Mouse (Mus musculus): ENCODE data around the gene Plekhh2. TPM values are rescaled to one million over a fixed set of nuclear protein-coding genes. Genes with fewer than 3 reads are reported as not detected.
A peak's percentile ranks its signal among the peaks of the same experiment; 100 is the strongest.
"Not testable (repeated sequence)": the region's sequence is repeated elsewhere in the genome, so short reads cannot be mapped to it uniquely, and the experiment has no call there.

Gene Plekhh2
- polyA plus RNA-seq, 1 experiment, result 4.9 TPM

DNA sequence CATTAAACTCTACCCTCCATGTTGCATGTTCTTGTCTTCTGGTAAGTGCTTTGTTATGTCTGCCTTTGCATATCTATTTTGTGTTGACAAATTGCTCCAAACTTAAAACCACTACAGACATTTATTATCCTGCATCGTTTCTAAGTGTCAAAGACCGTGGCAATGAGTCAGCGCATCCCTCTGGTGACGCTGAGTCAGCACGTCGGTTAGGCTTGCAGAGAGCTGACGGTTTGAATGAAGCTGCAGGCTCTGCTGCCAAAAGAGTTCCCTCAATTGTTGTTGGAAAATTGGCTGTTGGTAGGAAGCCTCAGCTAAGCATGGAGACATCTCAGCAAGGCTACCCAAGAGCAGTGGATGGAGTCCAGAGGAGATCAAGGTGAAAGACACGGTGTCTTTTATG, 28.9 kb downstream of the Plekhh2 start:
- no peak for DNase-seq (ENCODE audit: low read depth)
- TF ChIP-seq POLR2A (IDR thresholded peaks at IDR 0.05; ENCODE audit: borderline replicate concordance, extremely low read depth, insufficient read depth, insufficient read length, poor library complexity, severe bottlenecking) (no peak), CTCF (IDR thresholded peaks at IDR 0.05; ENCODE audit: borderline replicate concordance, extremely low read depth, insufficient read depth, insufficient read length) (no peak)

DNA sequence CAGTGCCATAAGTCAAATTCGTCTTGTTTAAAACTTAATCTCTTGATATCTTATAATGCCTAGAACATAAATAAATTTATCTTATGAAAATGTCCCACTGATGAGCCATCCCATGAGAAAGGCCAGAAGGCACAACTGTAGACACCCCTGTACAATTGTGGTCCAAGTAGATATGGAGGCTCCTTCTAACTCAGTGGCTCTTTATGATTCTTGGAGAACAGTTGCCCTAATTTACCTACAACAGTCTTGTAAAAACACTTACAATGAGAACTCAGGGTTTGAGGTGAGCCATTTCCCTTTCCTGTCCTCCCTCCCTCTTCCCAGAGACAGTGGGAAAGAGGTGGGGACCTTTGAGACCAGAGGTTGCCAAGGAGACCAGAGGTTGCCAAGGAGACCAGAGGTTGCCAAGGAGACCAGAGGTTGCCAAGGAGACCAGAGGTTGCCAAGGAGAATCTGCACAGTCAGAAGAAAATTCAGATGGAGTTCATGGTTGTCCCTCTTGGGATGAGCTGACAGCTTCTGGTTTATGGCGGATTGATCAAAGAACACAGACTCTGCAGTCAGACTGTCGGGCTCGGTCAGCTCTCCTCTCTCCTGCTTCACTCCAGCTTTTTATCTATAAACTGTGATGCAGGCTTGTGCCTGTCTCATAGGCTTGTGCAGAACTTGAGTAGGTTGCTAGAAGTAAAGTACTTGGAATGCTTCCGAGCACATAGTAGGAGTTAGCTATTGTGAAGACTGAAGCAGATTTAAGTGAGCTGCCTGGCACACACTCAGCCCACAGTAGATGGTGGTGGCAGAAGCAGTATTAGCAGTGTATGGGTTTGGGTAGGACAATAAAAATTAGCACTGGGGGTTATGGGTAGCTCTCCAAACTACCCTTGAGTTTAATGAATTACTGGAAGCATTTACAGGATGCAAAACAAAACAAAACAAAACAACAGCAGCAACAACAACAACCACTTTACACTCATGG, 39.5 kb downstream of the Plekhh2 start:
- no peak for TF ChIP-seq CTCF (IDR thresholded peaks at IDR 0.05; ENCODE audit: borderline replicate concordance, extremely low read depth, insufficient read depth, insufficient read length)
- no peak for TF ChIP-seq POLR2A (IDR thresholded peaks at IDR 0.05; ENCODE audit: borderline replicate concordance, extremely low read depth, insufficient read depth, insufficient read length, poor library complexity, severe bottlenecking)

DNA sequence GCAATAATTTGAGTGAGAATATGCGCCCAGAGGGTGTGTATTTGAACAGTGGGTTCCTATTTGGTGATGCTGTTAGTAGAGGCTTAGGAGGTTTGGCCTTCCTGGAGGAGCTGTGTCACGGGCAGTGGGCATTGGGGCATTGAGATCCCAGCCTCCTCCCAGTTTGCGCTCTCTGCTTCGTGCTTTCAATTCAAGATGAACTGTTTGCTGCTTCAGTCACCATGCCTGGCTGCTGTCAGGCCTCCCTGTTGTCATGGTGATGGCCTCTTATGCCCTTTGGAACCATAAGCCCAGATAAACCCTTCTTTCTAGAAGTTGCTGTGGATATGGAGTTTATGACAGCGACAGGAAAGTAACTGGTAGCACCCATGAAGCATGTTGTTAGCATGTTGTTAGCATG, 40.5 kb downstream of the Plekhh2 start:
- peak; percentile 57 for DNase-seq (ENCODE audit: low read depth)
- TF ChIP-seq POLR2A (IDR thresholded peaks at IDR 0.05; ENCODE audit: borderline replicate concordance, extremely low read depth, insufficient read depth, insufficient read length, poor library complexity, severe bottlenecking) (no peak), CTCF (IDR thresholded peaks at IDR 0.05; ENCODE audit: borderline replicate concordance, extremely low read depth, insufficient read depth, insufficient read length) (no peak)

More for the DNA sequence above, 39.5 kb downstream of the Plekhh2 start:
- peak; percentile 91 for DNase-seq (ENCODE audit: low read depth)

DNA sequence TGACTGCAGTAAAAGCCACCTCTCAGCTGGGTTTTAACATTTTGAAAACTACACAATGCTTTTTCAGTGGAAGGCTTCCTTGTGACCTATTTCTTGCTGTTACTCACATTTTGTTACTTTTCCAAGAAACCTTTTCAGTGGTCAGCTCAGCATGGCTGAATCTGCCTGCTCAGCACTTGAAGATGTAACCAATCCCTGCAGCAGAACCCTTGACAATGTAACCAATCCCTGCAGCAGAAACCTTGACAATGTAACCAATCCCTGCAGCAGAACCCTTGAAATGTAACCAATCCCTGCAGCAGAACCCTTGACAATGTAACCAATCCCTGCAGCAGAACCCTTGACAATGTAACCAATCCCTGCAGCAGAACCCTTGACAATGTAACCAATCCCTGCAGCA, 52.6 kb downstream of the Plekhh2 start:
- DNase-seq (ENCODE audit: low read depth), result not testable (repeated sequence)

DNA sequence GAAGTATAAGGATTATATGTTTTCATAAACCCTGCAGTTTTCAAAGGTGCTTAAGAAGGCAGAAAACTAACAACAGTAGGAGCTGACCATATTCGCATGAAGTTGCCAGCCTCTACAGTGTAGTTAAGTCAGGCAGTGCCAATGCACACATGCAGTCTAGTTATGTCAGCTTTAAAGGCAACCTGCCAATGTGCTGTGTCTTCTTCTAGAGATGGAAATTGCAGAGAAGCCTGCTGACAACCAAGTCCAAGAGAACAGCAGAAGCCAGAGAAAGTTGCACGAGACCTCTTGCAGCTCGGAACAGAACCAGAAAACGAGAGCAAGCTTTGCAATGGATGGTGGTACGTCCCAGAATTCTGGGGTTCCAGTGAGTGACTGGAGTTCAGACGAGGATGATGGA, 54.1 kb downstream of the Plekhh2 start:
- TF ChIP-seq CTCF (IDR thresholded peaks at IDR 0.05; ENCODE audit: borderline replicate concordance, extremely low read depth, insufficient read depth, insufficient read length) (no peak), POLR2A (IDR thresholded peaks at IDR 0.05; ENCODE audit: borderline replicate concordance, extremely low read depth, insufficient read depth, insufficient read length, poor library complexity, severe bottlenecking) (no peak)
- no peak for DNase-seq (ENCODE audit: low read depth)

DNA sequence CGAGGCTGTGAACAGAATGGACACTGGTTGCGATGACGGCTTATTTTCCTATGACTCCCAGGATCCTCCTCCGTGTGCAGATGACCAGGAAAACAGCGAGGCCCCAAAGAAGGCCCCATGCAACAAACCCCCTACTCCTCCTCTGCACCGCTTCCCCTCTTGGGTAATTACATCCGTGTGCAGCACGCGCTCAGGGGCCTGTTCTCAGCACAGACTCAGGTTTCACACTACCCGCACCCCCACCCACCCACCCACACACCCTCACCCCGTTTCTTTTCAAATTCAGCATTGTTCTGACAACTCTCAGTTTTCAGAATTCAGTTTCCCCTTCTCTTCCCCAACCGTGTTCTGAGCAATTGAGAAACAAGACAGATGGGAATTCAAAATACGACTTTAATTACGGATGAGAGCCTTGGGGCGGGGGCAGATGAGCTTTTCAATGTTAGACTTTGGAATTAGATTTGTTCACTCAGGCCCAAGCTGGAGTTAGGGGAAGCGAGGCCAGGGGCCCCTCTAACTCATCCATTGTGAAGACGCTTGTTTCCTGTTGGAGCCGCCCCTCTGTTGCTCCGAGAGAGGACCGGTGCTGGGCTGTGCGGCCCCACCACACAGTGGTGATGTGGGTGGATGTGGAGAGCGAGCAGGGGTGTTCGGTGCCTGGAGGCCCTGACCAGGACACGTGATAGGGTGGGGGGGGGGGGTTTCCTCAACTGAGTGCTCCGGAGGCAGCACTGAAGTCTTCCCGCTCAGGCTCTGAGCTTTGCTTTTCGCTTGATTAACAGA, 55.3 kb downstream of the Plekhh2 start:
- no peak for TF ChIP-seq POLR2A (IDR thresholded peaks at IDR 0.05; ENCODE audit: borderline replicate concordance, extremely low read depth, insufficient read depth, insufficient read length, poor library complexity, severe bottlenecking)
- TF ChIP-seq CTCF (IDR thresholded peaks at IDR 0.05; ENCODE audit: borderline replicate concordance, extremely low read depth, insufficient read depth, insufficient read length), result no peak
- peak; percentile 41 for DNase-seq (ENCODE audit: low read depth)

DNA sequence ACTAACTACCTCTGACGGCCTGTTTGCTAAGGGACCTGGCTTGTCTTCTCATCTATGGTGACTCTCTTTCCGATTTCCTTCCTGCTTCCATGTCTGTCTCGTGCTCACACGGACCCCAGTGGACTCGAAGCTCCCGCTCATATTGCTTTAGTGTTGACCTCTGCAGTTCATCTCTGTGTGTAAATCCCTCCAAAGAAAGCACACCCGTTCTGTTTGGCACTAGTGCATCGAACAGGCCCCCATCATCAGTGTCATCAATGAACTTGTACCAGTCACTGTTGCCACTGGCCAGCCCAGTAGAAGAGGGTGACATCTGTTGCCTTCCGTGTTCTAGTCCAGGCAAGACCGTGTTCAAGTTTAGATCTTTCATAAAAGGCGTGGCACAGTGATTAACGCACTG, 57.1 kb downstream of the Plekhh2 start:
- no peak for DNase-seq (ENCODE audit: low read depth)
- TF ChIP-seq CTCF (IDR thresholded peaks at IDR 0.05; ENCODE audit: borderline replicate concordance, extremely low read depth, insufficient read depth, insufficient read length) (no peak), POLR2A (IDR thresholded peaks at IDR 0.05; ENCODE audit: borderline replicate concordance, extremely low read depth, insufficient read depth, insufficient read length, poor library complexity, severe bottlenecking) (no peak)

DNA sequence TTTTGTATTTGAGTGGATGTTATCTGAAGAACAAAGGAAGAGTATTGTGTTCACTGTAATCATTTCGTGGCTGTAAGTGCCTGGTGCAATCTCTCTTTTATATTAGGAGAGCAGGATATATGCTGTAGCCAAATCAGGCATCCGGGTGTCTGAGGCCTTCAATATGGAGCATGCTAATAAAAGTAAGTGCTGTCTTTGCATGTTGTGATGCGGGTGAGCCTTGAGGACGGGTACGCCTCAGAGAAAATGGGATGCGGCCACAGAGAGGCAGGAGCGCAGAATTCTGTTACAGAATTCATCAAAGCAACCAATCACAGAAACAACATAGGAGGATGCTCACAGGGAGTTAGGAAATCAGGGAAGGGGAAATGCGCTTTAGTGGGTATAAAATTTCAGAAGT, 58.1 kb downstream of the Plekhh2 start:
- DNase-seq (ENCODE audit: low read depth), result no peak
- TF ChIP-seq CTCF (IDR thresholded peaks at IDR 0.05; ENCODE audit: borderline replicate concordance, extremely low read depth, insufficient read depth, insufficient read length), result no peak
- TF ChIP-seq POLR2A (IDR thresholded peaks at IDR 0.05; ENCODE audit: borderline replicate concordance, extremely low read depth, insufficient read depth, insufficient read length, poor library complexity, severe bottlenecking), result no peak

DNA sequence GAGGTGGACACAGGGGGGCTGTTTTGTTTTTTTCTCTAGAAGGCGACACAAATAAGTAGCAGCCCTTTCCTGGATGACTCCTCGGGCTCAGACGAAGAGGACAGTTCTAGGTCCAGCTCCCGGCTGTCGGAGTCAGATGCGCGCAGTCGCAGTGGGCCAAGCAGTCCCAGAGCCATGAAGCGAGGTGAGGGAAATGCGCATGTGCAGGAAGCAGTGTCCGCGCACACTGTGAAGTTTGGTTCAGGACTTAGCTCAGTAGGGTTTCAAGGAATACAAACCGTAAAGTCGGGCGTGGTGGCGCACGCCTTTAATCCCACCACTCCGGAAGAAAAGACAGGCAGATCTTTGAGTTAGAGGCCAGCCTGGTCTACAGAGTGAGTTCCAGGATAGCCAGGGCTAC, 59.9 kb downstream of the Plekhh2 start:
- TF ChIP-seq POLR2A (IDR thresholded peaks at IDR 0.05; ENCODE audit: borderline replicate concordance, extremely low read depth, insufficient read depth, insufficient read length, poor library complexity, severe bottlenecking) (no peak), CTCF (IDR thresholded peaks at IDR 0.05; ENCODE audit: borderline replicate concordance, extremely low read depth, insufficient read depth, insufficient read length) (no peak)
- peak; percentile 66 for DNase-seq (ENCODE audit: low read depth)

DNA sequence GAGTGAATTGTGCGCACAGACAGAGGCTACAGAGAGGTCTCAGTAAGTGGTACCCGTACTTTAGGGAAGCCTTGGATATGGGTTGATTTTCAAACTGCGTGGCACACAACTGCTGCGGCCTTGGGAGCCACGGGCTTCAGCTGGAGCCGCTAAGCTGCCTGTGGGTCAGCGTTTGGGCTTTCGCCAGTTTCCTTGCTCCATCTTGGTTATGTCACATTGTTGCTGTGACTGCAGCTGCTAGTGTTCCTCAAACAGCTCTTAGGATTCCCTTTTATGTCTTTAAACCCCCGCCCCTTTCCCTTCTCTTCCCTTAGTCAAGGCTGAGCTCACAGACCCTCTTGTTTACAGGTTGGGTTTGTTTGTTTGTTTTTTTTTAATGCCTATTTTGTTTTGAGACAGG, 61.6 kb downstream of the Plekhh2 start:
- no peak for DNase-seq (ENCODE audit: low read depth)

DNA sequence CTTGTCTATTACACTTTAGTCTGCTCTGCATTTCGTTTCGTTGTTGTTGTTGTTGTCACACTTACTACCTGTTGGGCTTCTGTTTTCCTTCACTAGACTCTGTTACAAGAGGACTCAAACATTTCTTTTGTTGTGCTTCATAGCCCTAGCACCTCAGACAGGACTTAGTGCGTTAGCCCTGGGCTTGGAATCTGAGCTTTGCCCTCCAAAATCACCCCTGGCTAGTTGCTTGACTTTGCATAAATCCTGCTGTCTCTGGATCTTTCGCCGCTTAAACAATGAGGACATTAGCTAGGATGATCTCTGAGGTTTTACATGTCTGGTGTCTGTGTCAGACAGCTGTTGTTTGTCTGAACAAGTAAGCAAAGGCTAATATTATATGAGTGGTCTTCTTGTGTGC, 62.2 kb downstream of the Plekhh2 start:
- no peak for DNase-seq (ENCODE audit: low read depth)
- TF ChIP-seq CTCF (IDR thresholded peaks at IDR 0.05; ENCODE audit: borderline replicate concordance, extremely low read depth, insufficient read depth, insufficient read length) (no peak), POLR2A (IDR thresholded peaks at IDR 0.05; ENCODE audit: borderline replicate concordance, extremely low read depth, insufficient read depth, insufficient read length, poor library complexity, severe bottlenecking) (no peak)

More for the DNA sequence above, 61.6 kb downstream of the Plekhh2 start:
- TF ChIP-seq CTCF (IDR thresholded peaks at IDR 0.05; ENCODE audit: borderline replicate concordance, extremely low read depth, insufficient read depth, insufficient read length), result no peak
- no peak for TF ChIP-seq POLR2A (IDR thresholded peaks at IDR 0.05; ENCODE audit: borderline replicate concordance, extremely low read depth, insufficient read depth, insufficient read length, poor library complexity, severe bottlenecking)
